12 mouse cellular contexts compared by ENCODE assay signal in the genomic region with DNA sequence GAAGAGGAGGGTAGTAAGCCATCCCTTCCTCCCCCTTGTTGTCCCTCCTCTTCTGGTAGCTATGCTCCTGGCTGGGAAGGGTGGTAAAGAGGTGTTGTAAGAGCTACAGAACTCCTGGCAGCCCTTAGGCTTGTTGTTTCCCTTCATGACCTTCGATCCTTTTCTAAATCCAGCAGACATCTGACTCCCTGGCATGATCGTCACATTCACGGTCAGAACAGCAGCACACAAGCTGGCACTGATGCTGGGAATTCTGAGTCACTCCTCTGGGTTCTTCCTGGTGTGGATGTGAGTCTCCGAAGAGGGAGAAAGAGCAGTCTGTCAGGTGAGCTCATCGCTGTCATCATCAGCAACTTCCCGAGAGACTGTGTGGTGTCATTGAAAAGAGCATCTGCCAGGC. TPM values are rescaled to one million over a fixed set of nuclear protein-coding genes. Genes with fewer than 3 reads are reported as not detected.
A peak's percentile ranks its signal among the peaks of the same experiment; 100 is the strongest.
DNase-seq lines count a peak whose midpoint lies in the region; ATAC-seq lines count a peak whose summit lies in the region.
"Had no signal": no experiment of that assay in that cellular context is flagged by ENCODE, and none has a peak within 500 bp of the region (broad histone marks: within the 10 kb centered on the region; RNA-seq: fewer than 3 reads in every experiment).

No protein-coding gene starts in this region.

- WGBS in heart, embryonic 14.5 days: 50% methylated on average over 6 of the region's 6 CpGs

- ATAC-seq in heart, embryonic 14.5 days (ENCODE audit: insufficient number of reproducible peaks, insufficient read depth, low FRiP score, low read depth): no peak

- H3K27ac ChIP-seq in heart, embryonic 14.5 days (replicated peaks in 1 of 2; ENCODE audit: control insufficient read depth in 1 of 2, insufficient read depth in 1 of 2, low read depth in 2 of 2, low read length in 2 of 2): no peak overlapping the region
- H3K27ac ChIP-seq: limb, embryonic 13.5 days had no signal

- H3K36me3 ChIP-seq in heart, embryonic 14.5 days (ENCODE audit: control insufficient read depth, insufficient read depth, low read length): no peaks in the 10 kb centered on the region
- H3K36me3 ChIP-seq: limb, embryonic 13.5 days had no signal

- intact Hi-C loops in left cerebral cortex, postnatal 14 days (cut with DNase I): no loop called here

- H3K9me3 ChIP-seq in heart, embryonic 14.5 days (ENCODE audit: control insufficient read depth, low read length): no peaks in the 10 kb centered on the region
- H3K9me3 ChIP-seq: limb, embryonic 13.5 days had no signal

- peak; percentile 9 for DNase-seq in lung, postnatal 14 days
- DNase-seq in lung, postnatal 4 days: no peak
- peak; percentile 89 for DNase-seq in adrenal gland, postnatal 10 days
- DNase-seq in lung, postnatal 36 days: peak; percentile 45
- DNase-seq in frontal cortex, postnatal 25 days (ENCODE audit: low spot score in 2 of 2): no peak
- DNase-seq in left cerebral cortex, postnatal 14 days (ENCODE audit: low spot score in 2 of 2): no peak
- DNase-seq in neural tube, embryonic 10.5 days (ENCODE audit: extremely low spot score, low spot score): no peak

- H3K4me1 ChIP-seq in heart, embryonic 14.5 days (ENCODE audit: control insufficient read depth in 2 of 2, insufficient read depth in 2 of 2, low read length in 2 of 2): no peaks in the 10 kb centered on the region
- H3K4me1 ChIP-seq: limb, embryonic 13.5 days had no signal

- H3K9ac ChIP-seq in heart, embryonic 14.5 days (ENCODE audit: low read length): no peak overlapping the region
- H3K9ac ChIP-seq: limb, embryonic 13.5 days had no signal

- no peaks in the 10 kb centered on the region for H3K27me3 ChIP-seq in heart, embryonic 14.5 days (ENCODE audit: control insufficient read depth, insufficient read depth, low read length)
- H3K27me3 ChIP-seq: limb, embryonic 13.5 days had no signal

- H3K4me2 ChIP-seq in heart, embryonic 14.5 days (ENCODE audit: low read length): peak overlapping the region; percentile 14; the same call in 1 of the 2 replicates
- H3K4me2 ChIP-seq: limb, embryonic 13.5 days had no signal

- no peak overlapping the region for H3K4me3 ChIP-seq in heart, embryonic 14.5 days (ENCODE audit: control insufficient read depth in 1 of 2, insufficient read depth in 1 of 2, low read depth in 1 of 2, low read length in 2 of 2)
- H3K4me3 ChIP-seq: limb, embryonic 13.5 days had no signal

RNA-seq across cellular contexts. Expression of gene AC153137.1, which starts 41.5 kb away (rescaled TPM):
- total RNA-seq in adrenal gland, postnatal 10 days (2021): not detected
- not detected in 2 replicates for polyA plus RNA-seq in heart, embryonic 14.5 days (2014; fragmentation: Nextera tagmentation; extraction: Ambion mirVana)
- not detected for total RNA-seq in left cerebral cortex, postnatal 14 days (2021)
- total RNA-seq: MEL had no signal
- polyA plus RNA-seq: forebrain, embryonic 11.5 days; limb, embryonic 13.5 days; stomach, embryonic 14.5 days had no signal

Comparison
In these comparisons a context has a peak if more than half of its experiments do, and no peak if none do; other contexts are left out.
1. DNase-seq: peak in lung, postnatal 14 days (single experiment), adrenal gland, postnatal 10 days (single experiment) and lung, postnatal 36 days (single experiment); none in lung, postnatal 4 days (0 of 2), frontal cortex, postnatal 25 days (0 of 2), left cerebral cortex, postnatal 14 days (0 of 2) and neural tube, embryonic 10.5 days (single experiment).